Mouse (Mus musculus): ENCODE data around the gene Msto1. TPM values are rescaled to one million over a fixed set of nuclear protein-coding genes. Genes with fewer than 3 reads are reported as not detected.
"Not testable (repeated sequence)": the region's sequence is repeated elsewhere in the genome, so short reads cannot be mapped to it uniquely, and the experiment has no call there.

Gene Msto1
- total RNA-seq (2014; fragmentation: Nextera tagmentation) = 20.7 and 24.5 TPM in 2 replicates
- 39.0 and 40.8 TPM in 2 replicates for total RNA-seq (2017)
- polyA plus RNA-seq (2012) = 31.6 and 35.0 TPM in 2 replicates

- Histone ChIP-seq H3K9me3 (replicated peaks) (no peaks in the 10 kb centered on the region), H3K36me3 (replicated peaks) (peaks cover 68% of the 10 kb centered on the region), H3K4me1 (ENCODE audit: insufficient read depth, low read depth, low read length) (peaks cover 55% of the 10 kb centered on the region), H3K4me3 (ENCODE audit: low read depth, low read length) (peak within 1 kb of the TSS; percentile 96), H3K27me3 (ENCODE audit: insufficient read depth, low read length) (no peaks in the 10 kb centered on the region)
- ATAC-seq (ENCODE audit: extremely low read depth, insufficient number of reproducible peaks, low FRiP score, poor library complexity, severe bottlenecking) (peak; percentile 79), DNase-seq (ENCODE audit: low spot score) (peak; percentile 97)
- TF ChIP-seq GATA1 (IDR thresholded peaks at IDR 0.05; ENCODE audit: borderline replicate concordance, low read length) = no peak
- TF ChIP-seq GATA2 (IDR thresholded peaks at IDR 0.05; ENCODE audit: borderline replicate concordance, low read depth, low read length) = no peak
- TF ChIP-seq TAL1 (conservative IDR thresholded peaks at IDR 0.05; ENCODE audit: low read depth, low read length) = no peak
- TF ChIP-seq POLR2AphosphoS5 (IDR thresholded peaks at IDR 0.05; ENCODE audit: insufficient replicate concordance, low read depth, low read length) = no peak
- no peak for TF ChIP-seq CTCF (IDR thresholded peaks at IDR 0.05; ENCODE audit: low read depth, low read length)
Measured at GRCm38 (mm10) chr3:88913511-88914383, at the start of gene Msto1. Gene Msto1, minus strand, starts transcription at chr3:88913999.

- not testable (repeated sequence) for DNase-seq (ENCODE audit: low spot score); H3K4me3 ChIP-seq (ENCODE audit: low read depth, low read length); H3K9me3 ChIP-seq (replicated peaks); H3K27me3 ChIP-seq (ENCODE audit: insufficient read depth, low read length); ATAC-seq (ENCODE audit: extremely low read depth, insufficient number of reproducible peaks, low FRiP score, poor library complexity, severe bottlenecking)
- Histone ChIP-seq H3K4me1 (ENCODE audit: insufficient read depth, low read depth, low read length) (peaks cover 20% of the 10 kb centered on the region), H3K36me3 (replicated peaks) (peaks cover 45% of the 10 kb centered on the region)
Measured at GRCm38 (mm10) chr3:88963211-88963610, 49.4 kb upstream of the Msto1 start.

- Histone ChIP-seq H3K27me3 (ENCODE audit: insufficient read depth, low read length) (no peaks in the 10 kb centered on the region), H3K4me1 (ENCODE audit: insufficient read depth, low read depth, low read length) (peaks cover 27% of the 10 kb centered on the region), H3K4me3 (ENCODE audit: low read depth, low read length) (no peak overlapping the region), H3K36me3 (replicated peaks) (peaks cover 11% of the 10 kb centered on the region), H3K9me3 (replicated peaks) (no peaks in the 10 kb centered on the region)
- no peak for TF ChIP-seq TAL1 (conservative IDR thresholded peaks at IDR 0.05; ENCODE audit: low read depth, low read length)
- no peak for TF ChIP-seq POLR2AphosphoS5 (IDR thresholded peaks at IDR 0.05; ENCODE audit: insufficient replicate concordance, low read depth, low read length)
- no peak for TF ChIP-seq GATA2 (IDR thresholded peaks at IDR 0.05; ENCODE audit: borderline replicate concordance, low read depth, low read length)
- no peak for TF ChIP-seq CTCF (IDR thresholded peaks at IDR 0.05; ENCODE audit: low read depth, low read length)
- no peak for TF ChIP-seq GATA1 (IDR thresholded peaks at IDR 0.05; ENCODE audit: borderline replicate concordance, low read length)
- DNase-seq (ENCODE audit: low spot score) (no peak), ATAC-seq (ENCODE audit: extremely low read depth, insufficient number of reproducible peaks, low FRiP score, poor library complexity, severe bottlenecking) (no peak)
Measured at GRCm38 (mm10) chr3:88953736-88954135, 39.9 kb upstream of the Msto1 start.

- H3K36me3 ChIP-seq (replicated peaks) = peaks cover 11% of the 10 kb centered on the region
- H3K27me3 ChIP-seq (ENCODE audit: insufficient read depth, low read length) = no peaks in the 10 kb centered on the region
- TF ChIP-seq CTCF (IDR thresholded peaks at IDR 0.05; ENCODE audit: low read depth, low read length) (no peak), TAL1 (conservative IDR thresholded peaks at IDR 0.05; ENCODE audit: low read depth, low read length) (no peak)
- no peak for ATAC-seq (ENCODE audit: extremely low read depth, insufficient number of reproducible peaks, low FRiP score, poor library complexity, severe bottlenecking)
- no peaks in the 10 kb centered on the region for H3K9me3 ChIP-seq (replicated peaks)
- no peak overlapping the region for H3K4me3 ChIP-seq (ENCODE audit: low read depth, low read length)
- peaks cover 31% of the 10 kb centered on the region for H3K4me1 ChIP-seq (ENCODE audit: insufficient read depth, low read depth, low read length)
- DNase-seq (ENCODE audit: low spot score) = no peak
Measured at GRCm38 (mm10) chr3:88953246-88953645, 39.4 kb upstream of the Msto1 start.

GRCm38 (mm10) chr3:88951327-88951800 lies 37.6 kb upstream of the Msto1 start:
- H3K4me3 ChIP-seq (ENCODE audit: low read depth, low read length) = peak overlapping the region; percentile 93
- H3K9me3 ChIP-seq (replicated peaks) = no peaks in the 10 kb centered on the region
- H3K4me1 ChIP-seq (ENCODE audit: insufficient read depth, low read depth, low read length) = peaks cover 39% of the 10 kb centered on the region
- peaks cover 25% of the 10 kb centered on the region for H3K36me3 ChIP-seq (replicated peaks)
- TF ChIP-seq POLR2AphosphoS5 (IDR thresholded peaks at IDR 0.05; ENCODE audit: insufficient replicate concordance, low read depth, low read length) (no peak), TAL1 (conservative IDR thresholded peaks at IDR 0.05; ENCODE audit: low read depth, low read length) (no peak), GATA1 (IDR thresholded peaks at IDR 0.05; ENCODE audit: borderline replicate concordance, low read length) (no peak), GATA2 (IDR thresholded peaks at IDR 0.05; ENCODE audit: borderline replicate concordance, low read depth, low read length) (no peak), CTCF (IDR thresholded peaks at IDR 0.05; ENCODE audit: low read depth, low read length) (no peak)
- ATAC-seq (ENCODE audit: extremely low read depth, insufficient number of reproducible peaks, low FRiP score, poor library complexity, severe bottlenecking) = no peak
- H3K27me3 ChIP-seq (ENCODE audit: insufficient read depth, low read length) = no peaks in the 10 kb centered on the region
- no peak for DNase-seq (ENCODE audit: low spot score)

GRCm38 (mm10) chr3:88950576-88951326 lies 37.0 kb upstream of the Msto1 start, which contains the start of the genes Ash1l and Dap3:
Gene Ash1l, plus strand, starts transcription at chr3:88950622.
Gene Dap3, minus strand, starts transcription at chr3:88951181.
- TF ChIP-seq CTCF (IDR thresholded peaks at IDR 0.05; ENCODE audit: low read depth, low read length) (no peak), TAL1 (conservative IDR thresholded peaks at IDR 0.05; ENCODE audit: low read depth, low read length) (no peak), POLR2AphosphoS5 (IDR thresholded peaks at IDR 0.05; ENCODE audit: insufficient replicate concordance, low read depth, low read length) (no peak), GATA2 (IDR thresholded peaks at IDR 0.05; ENCODE audit: borderline replicate concordance, low read depth, low read length) (no peak), GATA1 (IDR thresholded peaks at IDR 0.05; ENCODE audit: borderline replicate concordance, low read length) (no peak)
- peaks cover 40% of the 10 kb centered on the region for H3K4me1 ChIP-seq (ENCODE audit: insufficient read depth, low read depth, low read length)
- no peaks in the 10 kb centered on the region for H3K9me3 ChIP-seq (replicated peaks)
- DNase-seq (ENCODE audit: low spot score) (peak; percentile 76), ATAC-seq (ENCODE audit: extremely low read depth, insufficient number of reproducible peaks, low FRiP score, poor library complexity, severe bottlenecking) (peak; percentile 43)
- H3K36me3 ChIP-seq (replicated peaks) = peaks cover 31% of the 10 kb centered on the region
- H3K4me3 ChIP-seq (ENCODE audit: low read depth, low read length) = peak within 1 kb of the TSS; percentile 93
- H3K27me3 ChIP-seq (ENCODE audit: insufficient read depth, low read length) = no peaks in the 10 kb centered on the region
